Mouse (Mus musculus) kidney, embryonic 15.5 days (tissue): ENCODE measurements around the gene Pde4b. TPM values are rescaled to one million over a fixed set of nuclear protein-coding genes. Genes with fewer than 3 reads are reported as not detected.
A peak's percentile ranks its signal among the peaks of the same experiment; 100 is the strongest.

Experiments used
- ATAC-seq: fragments of 200-750 bp; cut with Nextera tagmentation; replicated peaks from 2 replicates; pipeline ENCODE4 v1.8.0; 2017; ENCODE audit warnings: moderate TSS enrichment; ENCODE audit not compliant: low FRiP score
- H3K27ac ChIP-seq: fragments of 300-500 bp; sonication (generic); 2 replicates; pipeline ENCODE4 v1.5.1; 2015; ENCODE audit warnings: mild to moderate bottlenecking, inconsistent platforms
- H3K27me3 ChIP-seq: fragments of 300-500 bp; sonication (generic); 2 replicates; pipeline ENCODE4 v1.6.1; 2015; ENCODE audit warnings: inconsistent platforms
- H3K36me3 ChIP-seq: fragments of 300-500 bp; sonication (generic); 2 replicates; pipeline ENCODE4 v1.6.1; 2015; ENCODE audit warnings: inconsistent platforms
- H3K4me1 ChIP-seq: fragments of 300-500 bp; sonication (generic); 2 replicates; pipeline ENCODE4 v1.6.1; 2015; ENCODE audit warnings: inconsistent platforms
- H3K4me2 ChIP-seq: fragments of 300-500 bp; sonication (generic); 2 replicates; pipeline ENCODE4 v1.6.1; 2015; ENCODE audit warnings: moderate library complexity, mild to moderate bottlenecking, inconsistent platforms
- H3K4me3 ChIP-seq: fragments of 300-500 bp; sonication (generic); replicated peaks from 2 replicates; pipeline ENCODE4 v1.5.1; 2015; ENCODE audit warnings: mild to moderate bottlenecking, inconsistent platforms
- H3K9ac ChIP-seq: fragments of 300-500 bp; sonication (generic); 2 replicates; pipeline ENCODE4 v1.6.1; 2015; ENCODE audit warnings: mild to moderate bottlenecking, inconsistent platforms
- H3K9me3 ChIP-seq: fragments of 300-500 bp; sonication (generic); replicated peaks from 2 replicates; pipeline ENCODE4 v1.6.1; 2016; ENCODE audit warnings: inconsistent platforms
- WGBS: fragments of 180-500 bp; shearing (Covaris S2); methylation state at CpG from one replicate; pipeline ENCODE4 v1.1.7; 2015; ENCODE audit warnings: mixed read lengths; 5-methylcytosine and 5-hydroxymethylcytosine counted together
- polyA plus RNA-seq: library from polyadenylated mRNA; unstranded; fragments of >200 nt; fragmentation: Nextera tagmentation; extraction: Ambion mirVana; gene quantifications from 2 replicates; pipeline ENCODE4 v1.2.1, GENCODE M21; 2015

Gene Pde4b
- polyA plus RNA-seq, 1 experiment from 2014 or later: 13.6 TPM

- no peaks in the 10 kb centered on the region for H3K9me3 ChIP-seq
- H3K4me1 ChIP-seq: peaks cover 12% of the 10 kb centered on the region
- no peaks in the 10 kb centered on the region for H3K27me3 ChIP-seq
- no peak overlapping the region for H3K4me2 ChIP-seq
- H3K9ac ChIP-seq: no peak overlapping the region
- H3K36me3 ChIP-seq: no peaks in the 10 kb centered on the region
- H3K27ac ChIP-seq: no peak overlapping the region
- 53% methylated on average over 8 of the region's 8 CpGs for WGBS
- H3K4me3 ChIP-seq: no peak overlapping the region
- 0 out of 2 replicates have a peak, but pooled peaks have one; percentile 25 for ATAC-seq
Observed at GRCm38 (mm10) chr4:102520669-102521261, 433.4 kb downstream of the Pde4b start.

GRCm38 (mm10) chr4:102521434-102521833 is 434.1 kb downstream of the Pde4b start:
- Histone ChIP-seq H3K4me1 (peaks cover 12% of the 10 kb centered on the region), H3K4me2 (no peak overlapping the region), H3K27me3 (no peaks in the 10 kb centered on the region), H3K4me3 (no peak overlapping the region), H3K36me3 (no peaks in the 10 kb centered on the region), H3K9me3 (no peaks in the 10 kb centered on the region), H3K27ac (no peak overlapping the region), H3K9ac (no peak overlapping the region)
- WGBS: 75% methylated on average over 6 of the region's 6 CpGs
- ATAC-seq: no peak

GRCm38 (mm10) chr4:102527361-102527760 is 440.0 kb downstream of the Pde4b start:
- H3K4me1 ChIP-seq: no peaks in the 10 kb centered on the region
- H3K9me3 ChIP-seq: no peaks in the 10 kb centered on the region
- H3K27ac ChIP-seq: no peak overlapping the region
- H3K4me2 ChIP-seq: no peak overlapping the region
- no peak overlapping the region for H3K9ac ChIP-seq
- no peaks in the 10 kb centered on the region for H3K36me3 ChIP-seq
- no peaks in the 10 kb centered on the region for H3K27me3 ChIP-seq
- no peak for ATAC-seq
- H3K4me3 ChIP-seq: no peak overlapping the region
- WGBS: 53% methylated on average over 7 of the region's 7 CpGs

GRCm38 (mm10) chr4:102530797-102531196 is 443.5 kb downstream of the Pde4b start:
- 91% methylated on average over 4 of the region's 4 CpGs for WGBS
- Histone ChIP-seq H3K27me3 (no peaks in the 10 kb centered on the region), H3K9ac (no peak overlapping the region), H3K4me3 (no peak overlapping the region), H3K9me3 (no peaks in the 10 kb centered on the region), H3K4me1 (no peaks in the 10 kb centered on the region), H3K36me3 (no peaks in the 10 kb centered on the region), H3K4me2 (no peak overlapping the region), H3K27ac (no peak overlapping the region)
- no peak for ATAC-seq

- WGBS: 69% methylated on average over 4 of the region's 4 CpGs
Observed at GRCm38 (mm10) chr4:102531729-102532128, 444.4 kb downstream of the Pde4b start.

GRCm38 (mm10) chr4:102533183-102534048 is 446.1 kb downstream of the Pde4b start:
- WGBS: 66% methylated on average over 8 of the region's 8 CpGs
- no peak for ATAC-seq
- no peak overlapping the region for H3K9ac ChIP-seq
- no peaks in the 10 kb centered on the region for H3K27me3 ChIP-seq
- no peak overlapping the region for H3K27ac ChIP-seq
- no peaks in the 10 kb centered on the region for H3K36me3 ChIP-seq
- no peaks in the 10 kb centered on the region for H3K4me1 ChIP-seq
- H3K9me3 ChIP-seq: no peaks in the 10 kb centered on the region
- H3K4me3 ChIP-seq: no peak overlapping the region
- no peak overlapping the region for H3K4me2 ChIP-seq

More at GRCm38 (mm10) chr4:102531729-102532128, 444.4 kb downstream of the Pde4b start:
- Histone ChIP-seq H3K4me1 (no peaks in the 10 kb centered on the region), H3K4me3 (no peak overlapping the region), H3K27me3 (no peaks in the 10 kb centered on the region), H3K36me3 (no peaks in the 10 kb centered on the region), H3K9me3 (no peaks in the 10 kb centered on the region), H3K27ac (no peak overlapping the region), H3K4me2 (no peak overlapping the region), H3K9ac (no peak overlapping the region)
- ATAC-seq: no peak

- Histone ChIP-seq H3K4me3 (no peak overlapping the region), H3K27me3 (no peaks in the 10 kb centered on the region), H3K27ac (no peak overlapping the region), H3K4me1 (no peaks in the 10 kb centered on the region), H3K36me3 (no peaks in the 10 kb centered on the region), H3K4me2 (no peak overlapping the region), H3K9me3 (no peaks in the 10 kb centered on the region), H3K9ac (no peak overlapping the region)
- WGBS: 80% methylated on average over 5 of the region's 5 CpGs
- ATAC-seq: no peak
Observed at GRCm38 (mm10) chr4:102534049-102534730, 446.8 kb downstream of the Pde4b start.

GRCm38 (mm10) chr4:102535886-102536285 is 448.5 kb downstream of the Pde4b start:
- Histone ChIP-seq H3K4me3 (no peak overlapping the region), H3K9ac (no peak overlapping the region), H3K36me3 (no peaks in the 10 kb centered on the region), H3K4me1 (no peaks in the 10 kb centered on the region), H3K27ac (no peak overlapping the region), H3K9me3 (no peaks in the 10 kb centered on the region), H3K27me3 (no peaks in the 10 kb centered on the region), H3K4me2 (no peak overlapping the region)
- ATAC-seq: no peak
- WGBS: 52% methylated on average over 3 of the region's 3 CpGs

GRCm38 (mm10) chr4:102538266-102538665 is 450.9 kb downstream of the Pde4b start:
- WGBS: 84% methylated on average over 1 of the region's 1 CpGs
- no peak for ATAC-seq
- Histone ChIP-seq H3K4me2 (no peak overlapping the region), H3K36me3 (no peaks in the 10 kb centered on the region), H3K4me3 (no peak overlapping the region), H3K4me1 (no peaks in the 10 kb centered on the region), H3K27me3 (no peaks in the 10 kb centered on the region), H3K9me3 (no peaks in the 10 kb centered on the region), H3K9ac (no peak overlapping the region), H3K27ac (no peak overlapping the region)

GRCm38 (mm10) chr4:102538793-102539192 is 451.4 kb downstream of the Pde4b start:
- H3K27me3 ChIP-seq: no peaks in the 10 kb centered on the region
- no peak for ATAC-seq
- no peak overlapping the region for H3K9ac ChIP-seq
- no peaks in the 10 kb centered on the region for H3K4me1 ChIP-seq
- H3K36me3 ChIP-seq: no peaks in the 10 kb centered on the region
- H3K9me3 ChIP-seq: no peaks in the 10 kb centered on the region
- WGBS: 96% methylated on average over 2 of the region's 2 CpGs
- H3K4me3 ChIP-seq: no peak overlapping the region
- H3K27ac ChIP-seq: no peak overlapping the region
- H3K4me2 ChIP-seq: no peak overlapping the region

- 73% methylated on average over 5 of the region's 5 CpGs for WGBS
- H3K36me3 ChIP-seq: no peaks in the 10 kb centered on the region
- H3K27ac ChIP-seq: no peak overlapping the region
Observed at GRCm38 (mm10) chr4:102539598-102540180, 452.3 kb downstream of the Pde4b start.

GRCm38 (mm10) chr4:102542976-102543375 is 455.6 kb downstream of the Pde4b start:
- ATAC-seq: no peak

More at GRCm38 (mm10) chr4:102539598-102540180, 452.3 kb downstream of the Pde4b start:
- Histone ChIP-seq H3K9me3 (no peaks in the 10 kb centered on the region), H3K27me3 (no peaks in the 10 kb centered on the region), H3K4me3 (no peak overlapping the region), H3K4me1 (no peaks in the 10 kb centered on the region), H3K9ac (no peak overlapping the region), H3K4me2 (no peak overlapping the region)
- no peak for ATAC-seq

More at GRCm38 (mm10) chr4:102542976-102543375, 455.6 kb downstream of the Pde4b start:
- Histone ChIP-seq H3K9ac (no peak overlapping the region), H3K4me3 (no peak overlapping the region), H3K27ac (no peak overlapping the region), H3K27me3 (no peaks in the 10 kb centered on the region), H3K4me2 (no peak overlapping the region), H3K36me3 (no peaks in the 10 kb centered on the region), H3K4me1 (no peaks in the 10 kb centered on the region), H3K9me3 (no peaks in the 10 kb centered on the region)
- WGBS: 85% methylated on average over 3 of the region's 3 CpGs
